Mouse (Mus musculus) kidney, postnatal 10 days (tissue): ENCODE data around the gene Hspbp1.
A peak's percentile ranks its signal among the peaks of the same experiment; 100 is the strongest.

Experiments used
- DNase-seq: peaks from one replicate; pipeline ENCODE4 v3.0.0; 2021; ENCODE audit warnings: mixed read lengths

Gene Hspbp1

DNA sequence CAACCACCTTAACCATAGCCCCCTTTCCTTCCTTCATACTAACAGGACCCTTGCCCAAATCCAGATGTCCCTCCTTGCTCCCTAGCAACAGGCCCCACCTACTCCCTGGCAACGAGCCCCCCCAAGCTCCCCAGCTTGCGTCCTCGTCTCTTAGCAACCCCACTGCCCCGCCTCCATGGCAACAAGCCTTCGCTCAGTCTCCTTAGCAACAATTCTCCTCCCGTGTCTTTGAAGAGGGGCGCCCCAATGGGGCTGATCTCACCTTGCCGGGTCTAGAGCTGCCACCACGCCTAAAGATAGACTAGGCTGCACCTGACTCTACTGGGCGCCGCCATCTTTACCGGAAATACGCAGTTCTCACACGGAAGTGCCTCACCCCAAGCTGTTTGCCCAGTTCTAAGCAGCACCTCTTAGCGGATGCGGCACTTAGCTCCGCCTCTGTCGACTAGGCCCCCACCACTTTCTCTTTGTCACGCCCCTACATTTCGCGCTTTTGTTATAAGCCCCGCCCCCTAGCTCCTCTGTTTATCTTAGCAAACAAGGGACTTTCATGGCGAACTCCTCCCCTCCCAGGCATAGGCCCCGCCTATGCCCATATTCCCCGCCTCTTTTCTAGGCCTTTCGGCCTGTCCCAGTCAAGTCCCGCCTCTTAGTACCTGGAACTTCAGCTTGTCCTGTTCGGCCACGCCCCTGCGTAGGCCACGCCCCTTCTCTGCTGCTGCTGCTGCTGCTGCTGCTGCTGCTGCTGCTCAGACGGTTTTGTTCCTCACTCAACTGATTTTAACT lies at the start of gene Hspbp1:
Hspbp1 (minus strand) TSS at position 437 of the 786 bp plus-strand sequence.
- DNase-seq, result peak; percentile 97

GRCm38 (mm10) chr7:4732968-4733392 lies 48.1 kb upstream of the Hspbp1 start:
- peak; percentile 44 for DNase-seq

DNA sequence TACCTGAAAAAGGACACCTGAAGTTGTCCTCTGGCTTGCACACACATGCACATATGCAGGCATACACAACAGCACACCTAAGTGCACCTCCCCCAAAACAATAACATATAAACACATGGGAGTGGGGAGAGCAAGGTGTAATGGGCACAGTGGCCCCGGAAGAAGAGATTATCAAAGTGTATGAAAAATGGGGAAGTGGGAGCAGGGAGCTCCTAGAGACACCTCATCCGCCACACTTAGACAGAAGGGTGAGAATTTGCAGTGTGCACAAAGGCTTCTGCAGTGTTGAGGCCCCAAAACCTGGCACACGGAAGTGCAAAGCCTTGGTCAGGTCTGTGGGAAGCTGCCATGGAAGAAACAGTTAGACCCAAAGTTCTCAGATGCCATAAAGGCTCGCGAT lies 46.2 kb upstream of the Hspbp1 start:
- DNase-seq, result no peak

DNA sequence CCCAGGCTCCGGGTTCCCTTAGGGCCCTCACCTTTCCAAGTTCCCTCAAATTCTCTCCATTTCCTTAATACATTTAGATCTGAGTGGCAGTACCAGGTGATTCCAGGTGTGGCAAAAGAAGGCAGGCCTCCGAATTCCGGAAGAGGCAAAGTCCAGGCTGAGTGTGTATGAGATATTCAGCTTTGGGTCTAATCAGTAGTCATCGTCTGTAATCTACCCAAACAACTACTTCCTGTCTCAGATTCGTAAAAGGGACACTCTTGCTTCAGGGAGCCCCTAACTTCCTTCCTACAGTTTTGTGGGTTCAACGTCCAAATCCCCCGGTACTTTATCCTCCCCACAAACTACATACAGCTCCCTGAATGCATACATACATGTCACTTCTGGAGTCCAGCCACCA lies 40.3 kb upstream of the Hspbp1 start, which contains the start of gene Tmem150b:
Tmem150b (minus strand) TSS at position 81 of the 400 bp plus-strand sequence.
- no peak for DNase-seq

- DNase-seq, result no peak
These were observed 39.5 kb upstream of the Hspbp1 start for GRCm38 (mm10) chr7:4724359-4724758.

- DNase-seq, result peak; percentile 37
These were observed 38.6 kb upstream of the Hspbp1 start for GRCm38 (mm10) chr7:4723508-4723907.

- no peak for DNase-seq
These were observed 34.4 kb upstream of the Hspbp1 start for GRCm38 (mm10) chr7:4719276-4719675.

- DNase-seq, result no peak
These were observed 32.1 kb upstream of the Hspbp1 start for GRCm38 (mm10) chr7:4716955-4717354.

GRCm38 (mm10) chr7:4712594-4712993 lies 27.7 kb upstream of the Hspbp1 start:
- DNase-seq, result no peak

- peak; percentile 61 for DNase-seq
These were observed 20.2 kb upstream of the Hspbp1 start for GRCm38 (mm10) chr7:4705098-4705497.

GRCm38 (mm10) chr7:4703195-4703594 lies 18.3 kb upstream of the Hspbp1 start:
- no peak for DNase-seq

DNA sequence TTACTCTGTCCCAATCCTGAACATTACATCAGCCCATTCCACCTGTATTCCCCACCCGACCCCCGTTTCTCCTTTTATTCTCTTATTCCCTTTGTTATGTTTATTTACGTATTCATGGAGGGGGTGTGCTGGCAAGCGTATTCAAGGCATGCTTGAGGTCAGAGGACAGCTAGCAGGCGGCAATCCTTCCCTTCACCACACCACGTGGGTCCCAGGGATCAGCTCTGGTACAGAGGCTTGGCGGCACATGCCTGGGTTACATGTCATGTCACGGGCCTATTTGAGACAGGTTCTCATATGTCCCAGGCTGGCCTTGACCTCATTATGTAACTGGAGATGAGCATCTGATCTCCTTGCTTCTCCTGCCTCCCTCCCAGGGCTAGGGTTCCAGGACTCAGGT lies 17.5 kb upstream of the Hspbp1 start:
- DNase-seq, result no peak

GRCm38 (mm10) chr7:4693004-4693403 lies 8.1 kb upstream of the Hspbp1 start:
- no peak for DNase-seq

GRCm38 (mm10) chr7:4690951-4691653 lies 6.2 kb upstream of the Hspbp1 start:
- peak; percentile 31 for DNase-seq

DNA sequence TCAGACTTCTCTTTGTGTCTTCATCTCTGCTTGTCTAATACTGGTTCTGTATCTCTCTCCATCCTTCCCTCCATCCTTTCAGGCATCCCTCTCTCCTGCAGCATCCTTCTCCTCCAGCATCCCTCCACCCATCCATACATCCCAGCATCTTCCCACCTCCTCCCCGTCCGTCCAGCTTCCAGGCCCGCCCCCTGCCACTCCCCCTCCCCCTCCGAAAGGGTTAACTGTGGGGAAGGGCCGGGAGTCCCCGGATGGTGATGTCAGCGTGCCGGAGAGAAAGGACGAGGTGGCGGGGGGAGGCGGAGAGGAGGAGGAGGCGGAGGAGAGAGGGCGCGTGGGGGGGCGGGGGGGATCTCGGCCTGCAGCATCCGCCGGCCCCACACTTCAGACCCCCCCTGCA lies 5.5 kb upstream of the Hspbp1 start, which contains the start of gene Brsk1:
Brsk1 (plus strand) TSS at position 218 of the 400 bp plus-strand sequence.
- DNase-seq, result peak; percentile 86

DNA sequence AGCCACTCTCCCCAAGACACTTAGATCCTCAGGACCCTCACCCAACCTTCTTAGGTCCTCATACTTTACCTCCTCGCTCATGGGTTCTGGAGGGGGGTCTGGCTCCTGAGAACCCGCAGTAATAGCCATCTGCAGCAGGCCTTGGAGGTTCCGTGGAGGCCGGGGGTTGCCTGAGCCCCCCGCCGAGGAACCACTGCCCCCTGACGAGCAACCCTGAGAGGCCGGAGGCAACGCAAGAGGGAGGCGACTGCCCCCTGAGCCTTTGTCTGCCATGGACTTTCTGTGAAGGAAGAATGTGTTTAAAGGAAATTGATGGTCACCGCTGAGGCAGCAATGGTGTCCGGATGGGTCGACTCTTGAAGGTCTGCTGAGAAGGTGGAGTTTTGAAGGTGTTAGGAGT lies 665 bp downstream of the Hspbp1 start:
- no peak for DNase-seq

- DNase-seq, result no peak
These were observed 1.6 kb downstream of the Hspbp1 start for GRCm38 (mm10) chr7:4683307-4683706.

- DNase-seq, result no peak
These were observed 9.7 kb downstream of the Hspbp1 start for GRCm38 (mm10) chr7:4675200-4675599.

- no peak for DNase-seq
These were observed 10.6 kb downstream of the Hspbp1 start for GRCm38 (mm10) chr7:4674114-4674731.

GRCm38 (mm10) chr7:4671956-4672355 lies 12.9 kb downstream of the Hspbp1 start:
- peak; percentile 32 for DNase-seq

GRCm38 (mm10) chr7:4670655-4671255 lies 14.1 kb downstream of the Hspbp1 start:
- DNase-seq, result no peak

GRCm38 (mm10) chr7:4669156-4669555 lies 15.7 kb downstream of the Hspbp1 start:
- DNase-seq, result no peak

DNA sequence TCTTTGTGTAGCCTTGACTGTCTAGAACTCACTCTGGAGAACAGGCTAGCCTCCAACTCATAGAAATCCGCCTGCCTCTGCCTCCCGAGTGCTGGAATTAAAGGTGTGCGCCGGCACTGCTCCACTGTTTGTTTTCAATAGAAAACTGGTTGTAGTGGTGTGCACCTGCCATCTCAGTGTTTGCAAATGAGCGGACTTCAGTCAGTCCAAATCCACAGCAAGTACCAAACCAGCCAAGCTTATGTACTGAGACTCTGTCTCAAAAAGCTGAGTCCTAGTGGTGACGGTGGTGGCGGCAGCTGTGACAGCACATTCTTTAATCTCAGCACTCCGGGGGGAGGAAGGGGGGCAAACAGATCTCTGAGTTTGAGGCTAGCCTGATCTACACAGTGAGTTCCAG lies 16.4 kb downstream of the Hspbp1 start:
- no peak for DNase-seq
